Mouse (Mus musculus): ENCODE results near the gene Slc32a1.

- TF ChIP-seq POLR2A (IDR thresholded peaks at IDR 0.05; ENCODE audit: borderline replicate concordance, extremely low read depth, insufficient read depth, insufficient read length, poor library complexity, severe bottlenecking) (no peak), CTCF (IDR thresholded peaks at IDR 0.05; ENCODE audit: borderline replicate concordance, extremely low read depth, insufficient read depth, insufficient read length) (no peak)
These were observed 33.2 kb downstream of the Slc32a1 start for GRCm38 (mm10) chr2:158643791-158644190.
